Mouse (Mus musculus) limb, embryonic 13.5 days (tissue): Measurements from ENCODE around the gene Nme1. TPM values are rescaled to one million over a fixed set of nuclear protein-coding genes. Genes with fewer than 3 reads are reported as not detected.

Experiments
- ATAC-seq: fragments of 200-750 bp; cut with Nextera tagmentation; 2 replicates; pipeline ENCODE4 v1.8.0; 2017; ENCODE audit warnings: low read depth, moderate number of reproducible peaks, moderate TSS enrichment; ENCODE audit not compliant: low FRiP score
- H3K27ac ChIP-seq: fragments of 300-500 bp; sonication (generic); 2 replicates; pipeline ENCODE4 v1.5.1; 2015; ENCODE audit warnings: inconsistent platforms, mild to moderate bottlenecking, moderate library complexity
- H3K27me3 ChIP-seq: fragments of 300-500 bp; sonication (generic); 2 replicates; pipeline ENCODE4 v1.6.1; 2015; ENCODE audit warnings: mild to moderate bottlenecking, inconsistent platforms
- H3K36me3 ChIP-seq: fragments of 300-500 bp; sonication (generic); 2 replicates; pipeline ENCODE4 v1.6.1; 2015; ENCODE audit warnings: inconsistent platforms, mild to moderate bottlenecking, moderate library complexity
- H3K4me1 ChIP-seq: fragments of 300-500 bp; sonication (generic); 2 replicates; pipeline ENCODE4 v1.6.1; 2015; ENCODE audit warnings: inconsistent platforms
- H3K4me2 ChIP-seq: fragments of 300-500 bp; sonication (generic); replicated peaks from 2 replicates; pipeline ENCODE4 v1.6.1; 2015; ENCODE audit warnings: inconsistent platforms, mild to moderate bottlenecking, moderate library complexity
- H3K4me3 ChIP-seq: fragments of 300-500 bp; sonication (generic); 2 replicates; pipeline ENCODE4 v1.5.1; 2015; ENCODE audit warnings: moderate library complexity, mild to moderate bottlenecking, inconsistent platforms
- H3K9ac ChIP-seq: fragments of 300-500 bp; sonication (generic); 2 replicates; pipeline ENCODE4 v1.6.1; 2015; ENCODE audit warnings: mild to moderate bottlenecking, inconsistent platforms
- H3K9me3 ChIP-seq: fragments of 300-500 bp; sonication (generic); 2 replicates; pipeline ENCODE4 v1.6.1; 2016; ENCODE audit warnings: inconsistent platforms
- whole genome bisulfite sequencing: fragments of 180-500 bp; shearing (Covaris S2); methylation state at CpG from one replicate; pipeline ENCODE4 v1.1.7; 2015; 5-methylcytosine and 5-hydroxymethylcytosine counted together
- polyA plus RNA-seq: library from polyadenylated mRNA; unstranded; fragments of >200 nt; fragmentation: Nextera tagmentation; extraction: Ambion mirVana; gene quantifications from 2 replicates; pipeline ENCODE4 v1.2.1, GENCODE M21; 2015

Nme1 gene
- 141 and 162 TPM in 2 replicates for polyA plus RNA-seq

DNA sequence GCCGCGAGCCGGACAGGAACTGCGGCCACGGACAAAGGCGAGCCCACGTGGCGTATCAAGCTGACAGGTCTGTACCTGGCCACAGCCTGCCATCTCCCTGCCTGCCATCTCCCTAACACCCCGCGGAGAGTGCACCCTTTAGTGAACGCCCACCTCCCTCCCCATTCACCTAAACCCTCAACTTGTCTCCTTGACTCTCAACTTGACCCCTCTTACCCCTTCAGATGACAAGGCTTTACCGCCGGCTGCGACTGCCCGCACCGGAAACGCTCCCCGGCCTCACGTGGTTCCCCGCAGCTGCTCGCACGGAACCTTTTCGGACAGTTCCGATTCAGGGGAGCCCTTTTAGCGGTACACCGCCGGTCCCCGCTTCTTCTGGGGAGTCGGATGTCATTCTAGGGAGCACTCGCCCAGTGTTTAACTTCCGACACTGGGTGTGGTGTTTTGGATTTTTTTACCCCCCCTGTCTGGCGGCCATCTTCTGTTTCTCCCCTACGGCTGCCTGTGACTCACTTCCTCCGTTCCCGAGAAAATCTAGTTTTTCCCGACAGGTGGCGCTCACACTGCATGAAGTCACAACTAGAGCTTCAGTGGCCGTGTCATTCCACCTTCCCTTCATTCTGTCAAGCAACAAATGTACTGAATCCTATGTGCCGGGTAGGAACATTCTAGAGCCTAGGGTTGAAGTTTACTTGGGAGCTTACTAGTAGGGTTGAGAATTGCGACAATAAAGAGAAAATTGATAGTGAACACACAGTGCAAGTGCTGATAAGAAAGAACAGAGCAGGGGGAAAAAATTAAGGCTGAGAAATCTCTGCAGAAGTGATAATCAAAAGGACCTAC lies at the start of gene Nme1, which contains the start of gene Gm20390:
Gene Nme1 (minus strand): TSS at position 517 of the 843 bp plus-strand sequence.
Gene Gm20390 (minus strand): TSS at position 289 of the 843 bp plus-strand sequence.
- Histone ChIP-seq H3K4me3 (peak within 1 kb of the TSS; percentile 69), H3K4me1 (peaks cover 16% of the 10 kb centered on the region), H3K9ac (peak within 1 kb of the TSS; percentile 79), H3K27ac (peak within 1 kb of the TSS; percentile 58), H3K9me3 (no peaks in the 10 kb centered on the region), H3K27me3 (no peaks in the 10 kb centered on the region), H3K4me2 (peak within 1 kb of the TSS; percentile 90), H3K36me3 (peaks cover 25% of the 10 kb centered on the region)
- under 1% methylated on average over 40 of the region's 40 CpGs for WGBS
- ATAC-seq: peak; percentile 97

DNA sequence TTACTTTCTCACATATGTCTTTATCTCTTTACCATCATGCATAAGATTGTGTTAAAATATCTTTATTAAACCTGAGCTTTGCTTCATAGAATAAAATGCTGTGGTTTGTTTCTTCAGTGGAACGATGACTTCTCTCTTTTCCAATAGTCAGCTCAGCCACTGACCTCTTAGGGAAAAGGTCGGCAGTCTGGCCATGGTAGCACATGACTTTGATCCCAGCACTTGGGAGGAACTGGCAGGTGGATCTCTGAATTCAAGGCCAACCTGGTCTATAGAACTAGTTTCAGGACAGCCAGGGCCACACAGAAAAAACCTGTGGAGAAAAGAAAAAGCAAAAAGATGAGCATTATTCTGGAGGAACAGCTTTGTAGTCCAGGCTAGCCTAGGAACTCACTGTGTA lies 35.0 kb upstream of the Nme1 start:
- no peak for ATAC-seq

DNA sequence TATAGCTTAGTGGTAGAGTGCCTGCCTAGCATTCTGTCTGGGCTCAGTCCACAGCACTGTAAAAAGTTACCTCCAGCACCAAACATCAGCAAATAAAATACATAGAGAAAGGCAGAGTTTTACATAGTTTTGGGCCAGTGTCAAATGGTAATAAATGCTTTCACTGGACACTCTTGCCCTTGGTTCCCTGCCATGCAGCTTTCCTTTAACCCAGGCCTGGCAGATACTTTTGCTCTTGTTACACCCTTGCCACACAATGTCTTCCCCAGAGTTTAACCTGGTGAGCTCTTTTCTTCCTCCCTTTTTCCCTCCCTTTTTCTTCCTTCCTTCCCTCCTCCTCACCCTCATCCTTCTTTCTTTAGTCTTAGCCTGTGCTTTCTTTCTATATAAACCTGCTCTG lies 31.0 kb upstream of the Nme1 start:
- ATAC-seq: no peak
- Histone ChIP-seq H3K9me3 (no peaks in the 10 kb centered on the region), H3K9ac (no peak overlapping the region), H3K4me1 (peaks cover 28% of the 10 kb centered on the region), H3K27me3 (no peaks in the 10 kb centered on the region), H3K4me2 (no peak overlapping the region), H3K4me3 (no peak overlapping the region), H3K27ac (no peak overlapping the region), H3K36me3 (no peaks in the 10 kb centered on the region; the same call in 1 of the 2 replicates)

More for the DNA sequence above, 35.0 kb upstream of the Nme1 start:
- Histone ChIP-seq H3K36me3 (no peaks in the 10 kb centered on the region; the same call in 1 of the 2 replicates), H3K9ac (no peak overlapping the region), H3K4me3 (no peak overlapping the region), H3K27me3 (no peaks in the 10 kb centered on the region), H3K27ac (no peak overlapping the region), H3K4me2 (no peak overlapping the region), H3K4me1 (peaks cover 8% of the 10 kb centered on the region), H3K9me3 (no peaks in the 10 kb centered on the region)
- WGBS: 99% methylated on average over 2 of the region's 2 CpGs

DNA sequence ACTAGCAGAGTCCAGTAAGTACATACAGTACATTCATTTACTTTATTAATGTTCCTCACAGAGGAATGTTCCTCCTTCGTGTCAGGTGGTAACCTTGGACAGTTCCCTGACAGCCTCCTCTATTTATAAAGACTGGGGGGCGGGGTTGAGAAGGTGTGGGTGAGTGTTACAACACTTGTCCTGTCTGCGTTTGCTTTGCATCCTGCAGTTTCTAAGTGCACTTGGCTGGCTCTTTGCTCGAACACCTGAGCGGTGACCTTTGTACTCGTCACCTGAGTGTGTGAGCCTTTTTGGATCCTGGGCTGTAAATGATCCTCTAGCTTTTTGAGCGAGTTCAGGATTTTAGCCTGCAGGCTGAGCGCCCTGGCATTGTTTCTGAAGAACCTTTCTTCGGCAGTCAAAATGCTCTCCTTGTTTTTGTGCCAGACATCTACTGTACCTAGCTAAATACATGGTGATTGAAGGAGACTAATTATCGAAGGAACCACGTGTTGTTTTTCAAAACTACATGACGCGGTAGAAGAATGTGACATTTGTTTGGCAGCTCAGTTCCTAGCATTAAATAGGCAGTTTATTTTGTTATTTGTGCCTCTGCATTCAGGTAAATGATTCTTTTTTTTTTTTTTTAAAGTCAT lies 28.9 kb upstream of the Nme1 start:
- H3K4me2 ChIP-seq: peak overlapping the region; percentile 77
- H3K27ac ChIP-seq: no peak overlapping the region
- no peak for ATAC-seq
- peak overlapping the region; percentile 97 for H3K4me3 ChIP-seq
- H3K36me3 ChIP-seq: no peaks in the 10 kb centered on the region
- H3K9me3 ChIP-seq: no peaks in the 10 kb centered on the region
- H3K4me1 ChIP-seq: peaks cover 28% of the 10 kb centered on the region
- H3K9ac ChIP-seq: peak overlapping the region; percentile 88
- 33% methylated on average over 13 of the region's 13 CpGs for WGBS
- no peaks in the 10 kb centered on the region for H3K27me3 ChIP-seq

DNA sequence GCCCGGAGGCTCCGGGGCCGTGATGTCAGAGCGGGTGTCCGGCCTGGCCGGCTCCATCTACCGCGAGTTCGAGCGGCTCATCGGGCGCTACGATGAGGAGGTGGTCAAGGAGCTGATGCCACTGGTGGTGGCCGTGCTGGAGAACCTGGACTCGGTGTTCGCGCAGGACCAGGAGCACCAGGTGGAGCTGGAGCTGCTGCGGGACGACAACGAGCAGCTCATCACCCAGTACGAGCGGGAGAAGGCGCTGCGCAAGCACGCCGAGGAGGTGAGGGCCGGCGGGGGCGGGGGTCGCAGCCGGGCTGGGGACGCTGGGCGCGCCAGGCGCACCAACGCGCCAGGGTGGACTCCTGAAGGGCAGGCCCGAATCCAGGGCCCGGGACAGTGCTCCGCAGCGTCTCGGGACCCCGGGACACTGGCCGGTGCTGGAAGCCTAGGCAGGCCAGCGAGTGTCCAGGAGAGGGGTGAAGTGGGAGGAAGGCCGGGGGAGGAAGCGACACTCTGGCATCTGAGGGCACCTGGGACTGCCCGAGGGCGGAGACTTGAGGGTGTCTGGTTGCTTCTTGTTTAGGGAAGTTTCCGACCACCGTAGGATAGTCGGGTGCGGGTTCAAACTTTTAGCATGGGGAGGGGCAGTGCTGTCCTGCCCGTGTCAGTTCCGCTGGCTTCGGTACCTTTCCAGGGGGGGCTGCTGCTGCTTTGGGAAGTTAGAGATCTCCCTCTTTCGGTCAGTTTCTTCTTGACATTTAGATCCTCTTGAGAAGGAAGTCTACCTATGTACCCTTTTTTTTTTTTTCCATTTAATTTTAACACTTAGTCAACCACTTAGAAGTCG lies 28.2 kb upstream of the Nme1 start:
- H3K9me3 ChIP-seq: no peaks in the 10 kb centered on the region
- under 1% methylated on average over 58 of the region's 58 CpGs for whole genome bisulfite sequencing
- peak; percentile 39 for ATAC-seq

DNA sequence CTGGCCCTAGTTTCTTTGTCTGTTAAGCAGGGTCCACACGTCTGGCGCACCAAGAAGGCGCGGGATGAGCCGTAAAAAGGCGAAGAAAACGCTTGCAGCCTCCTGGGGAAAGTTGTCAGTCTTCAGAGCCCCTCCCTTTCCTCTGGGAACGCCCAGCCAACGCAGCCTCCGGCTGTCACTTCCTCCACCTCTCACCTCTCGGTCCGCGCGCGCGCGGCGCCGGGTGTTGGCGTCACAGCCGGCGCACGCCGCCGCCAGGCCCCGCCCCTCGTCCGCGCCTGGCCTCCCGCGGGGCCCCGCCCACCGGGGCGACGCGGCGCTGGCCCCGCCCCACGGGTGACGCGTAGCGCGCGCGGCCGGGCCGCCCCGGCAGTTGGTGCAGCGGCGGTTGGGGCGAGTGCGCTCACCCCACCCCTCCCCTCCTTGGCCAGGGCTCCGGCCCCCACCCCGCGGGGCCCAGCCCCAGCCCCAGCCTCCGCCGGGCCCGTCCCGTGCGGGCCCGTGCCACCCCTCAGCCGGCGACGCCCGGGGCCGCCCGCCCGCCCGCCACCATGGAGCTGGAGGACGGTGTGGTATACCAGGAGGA lies 27.5 kb upstream of the Nme1 start, which contains the start of gene Spag9:
Gene Spag9 (plus strand): TSS at position 372 of the 586 bp plus-strand sequence.
- Histone ChIP-seq H3K9me3 (no peaks in the 10 kb centered on the region), H3K27ac (peak within 1 kb of the TSS; percentile 93), H3K9ac (peak within 1 kb of the TSS; percentile 88), H3K4me3 (peak within 1 kb of the TSS; percentile 97), H3K27me3 (no peaks in the 10 kb centered on the region), H3K36me3 (no peaks in the 10 kb centered on the region), H3K4me1 (peaks cover 28% of the 10 kb centered on the region), H3K4me2 (peak within 1 kb of the TSS; percentile 77)
- peak; percentile 91 for ATAC-seq
- WGBS: under 1% methylated on average over 69 of the region's 70 CpGs

More for the DNA sequence above, 28.2 kb upstream of the Nme1 start:
- Histone ChIP-seq H3K9ac (peak overlapping the region; percentile 88), H3K4me2 (peak overlapping the region; percentile 77), H3K27ac (peak overlapping the region; percentile 93), H3K36me3 (no peaks in the 10 kb centered on the region), H3K4me1 (peaks cover 28% of the 10 kb centered on the region), H3K27me3 (no peaks in the 10 kb centered on the region), H3K4me3 (peak overlapping the region; percentile 97)

DNA sequence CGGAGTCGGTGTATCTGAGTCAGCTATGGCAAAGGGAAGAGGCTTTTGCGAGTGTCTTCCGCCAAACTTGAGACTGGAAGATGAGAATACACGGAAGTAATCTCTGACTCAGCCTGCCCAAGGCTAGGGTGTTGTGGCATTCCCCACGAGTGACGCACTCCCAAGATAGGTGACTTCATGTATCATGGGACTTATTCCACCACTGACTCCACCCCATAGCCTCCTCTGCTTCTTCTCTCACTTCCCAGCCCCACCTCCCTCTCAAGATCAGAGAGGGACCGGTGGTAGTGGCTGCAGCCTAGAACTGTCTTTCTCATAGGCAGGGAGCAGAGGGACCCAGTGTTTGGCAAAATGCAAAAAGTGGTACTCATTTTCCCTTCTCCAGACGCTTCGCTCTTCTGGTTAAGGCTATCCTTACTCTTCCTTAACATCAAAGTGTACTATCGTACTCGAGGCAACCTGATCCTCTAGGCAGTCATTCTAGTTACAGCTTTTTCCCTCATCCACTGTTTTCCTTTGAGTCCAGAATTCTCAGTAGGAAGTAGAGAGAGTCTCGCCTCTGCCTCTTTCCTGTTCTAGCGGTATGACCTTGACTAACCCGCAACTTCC lies 26.9 kb upstream of the Nme1 start:
- peak; percentile 21 for ATAC-seq
- no peaks in the 10 kb centered on the region for H3K36me3 ChIP-seq
- peak overlapping the region; percentile 77 for H3K4me2 ChIP-seq
- H3K9me3 ChIP-seq: no peaks in the 10 kb centered on the region
- H3K27me3 ChIP-seq: no peaks in the 10 kb centered on the region
- H3K27ac ChIP-seq: peak overlapping the region; percentile 93
- peaks cover 28% of the 10 kb centered on the region for H3K4me1 ChIP-seq
- peak overlapping the region; percentile 77 for H3K9ac ChIP-seq
- WGBS: 10% methylated on average over 15 of the region's 15 CpGs
- H3K4me3 ChIP-seq: peak overlapping the region; percentile 97

DNA sequence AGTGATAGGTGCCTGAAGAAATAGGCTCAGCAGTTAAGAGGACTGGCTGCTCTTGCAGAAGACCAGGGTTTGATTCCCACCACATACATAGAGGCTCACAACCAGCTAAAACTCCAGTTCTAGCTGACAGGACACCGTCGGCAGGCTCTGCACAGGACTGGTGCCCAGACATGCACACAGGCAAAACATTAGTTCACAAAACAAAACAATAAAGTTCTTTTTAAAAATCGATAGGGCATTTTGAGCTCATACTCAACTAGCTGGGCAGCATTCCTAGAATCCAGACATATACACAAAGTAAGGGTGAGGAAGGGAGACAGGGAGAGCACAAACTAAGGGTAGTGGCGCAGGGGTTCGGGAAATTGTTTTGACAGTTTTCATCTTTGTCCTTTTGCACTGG lies 26.2 kb upstream of the Nme1 start:
- Histone ChIP-seq H3K27ac (peak overlapping the region; percentile 93; the same call in 1 of the 2 replicates), H3K4me1 (peaks cover 28% of the 10 kb centered on the region), H3K9ac (0 out of 2 replicates have a peak overlapping the region, but pooled peaks have one; percentile 77), H3K9me3 (no peaks in the 10 kb centered on the region), H3K27me3 (no peaks in the 10 kb centered on the region), H3K4me2 (peak overlapping the region; percentile 77), H3K36me3 (no peaks in the 10 kb centered on the region), H3K4me3 (peak overlapping the region; percentile 97)
- WGBS: 68% methylated on average over 5 of the region's 5 CpGs
- ATAC-seq: no peak

DNA sequence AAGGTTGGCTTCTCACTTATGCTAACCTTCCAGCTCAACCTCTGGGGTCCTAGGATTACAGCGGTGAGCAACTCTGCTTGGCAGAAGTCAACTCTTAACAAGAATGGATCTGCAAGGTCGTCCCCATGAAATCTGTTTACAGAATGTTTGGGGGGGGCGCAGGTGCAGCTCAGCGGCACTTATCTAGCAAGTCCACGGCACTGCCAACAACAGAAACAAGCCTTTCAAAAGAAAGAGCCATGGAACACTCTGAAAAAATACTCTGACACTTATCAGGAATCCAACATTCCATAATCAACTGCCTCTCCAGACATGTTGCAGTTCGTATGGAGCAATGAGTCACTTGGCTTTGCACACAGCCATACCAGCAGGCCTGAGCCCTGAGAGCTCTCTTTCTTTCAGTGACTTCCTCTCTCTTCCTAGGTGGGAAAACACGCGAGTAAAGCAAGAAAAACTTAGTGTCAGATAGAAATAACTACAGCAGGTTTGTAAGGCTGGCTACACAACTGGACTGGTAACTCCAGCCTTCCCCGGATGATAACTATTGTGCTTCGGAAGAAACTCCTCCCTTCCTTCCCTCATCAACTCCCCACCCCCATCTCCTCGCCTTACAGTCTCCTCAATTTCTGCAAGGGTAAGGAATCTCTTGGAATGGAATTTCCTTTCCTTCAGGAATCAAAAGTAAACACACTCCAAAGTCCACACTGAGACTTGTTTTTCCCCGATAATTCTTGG lies 20.2 kb upstream of the Nme1 start:
- Histone ChIP-seq H3K27me3 (no peaks in the 10 kb centered on the region), H3K4me2 (no peak overlapping the region), H3K9me3 (no peaks in the 10 kb centered on the region), H3K36me3 (no peaks in the 10 kb centered on the region), H3K9ac (no peak overlapping the region), H3K4me1 (no peaks in the 10 kb centered on the region), H3K4me3 (no peak overlapping the region), H3K27ac (no peak overlapping the region)
- 66% methylated on average over 12 of the region's 12 CpGs for WGBS
- ATAC-seq: no peak

DNA sequence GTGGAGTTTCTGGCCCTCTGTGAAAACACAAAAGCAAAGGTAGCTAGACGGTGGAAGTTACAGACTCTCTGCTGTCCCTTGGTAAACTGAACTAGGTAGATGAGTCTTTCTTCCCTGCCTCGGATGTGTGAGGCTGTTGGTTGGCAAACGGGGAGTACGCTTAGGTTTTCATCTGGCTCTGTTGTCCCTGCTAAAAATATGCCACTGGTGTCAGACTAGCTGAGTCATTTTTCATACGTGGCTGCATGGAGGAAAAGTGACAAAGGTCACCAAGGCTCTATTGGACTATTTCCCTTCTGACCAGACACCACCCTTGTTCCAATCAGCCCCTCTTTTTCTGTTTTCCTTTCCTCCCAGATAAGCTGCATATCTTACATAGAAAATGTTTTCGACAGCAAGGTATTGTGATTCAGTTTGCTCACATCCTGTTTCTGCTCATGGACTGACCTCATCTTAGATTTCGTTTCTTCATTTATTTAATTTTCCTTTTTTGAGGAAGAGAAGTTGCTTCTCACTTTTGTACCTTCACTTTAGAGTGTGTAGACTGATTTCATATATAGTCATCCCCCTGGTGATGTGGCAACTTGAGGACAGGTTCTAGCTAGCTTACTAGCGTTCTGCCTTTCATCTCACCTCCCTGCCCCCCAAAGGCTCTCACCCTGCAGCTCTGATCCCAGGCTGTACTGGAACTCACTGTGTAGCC lies 19.5 kb upstream of the Nme1 start:
- Histone ChIP-seq H3K9ac (no peak overlapping the region), H3K4me1 (no peaks in the 10 kb centered on the region), H3K4me2 (no peak overlapping the region), H3K4me3 (no peak overlapping the region), H3K36me3 (no peaks in the 10 kb centered on the region), H3K9me3 (no peaks in the 10 kb centered on the region), H3K27ac (no peak overlapping the region), H3K27me3 (no peaks in the 10 kb centered on the region)
- 70% methylated on average over 8 of the region's 8 CpGs for WGBS
- no peak for ATAC-seq
